Mouse (Mus musculus): ENCODE measurements around the gene Scrg1.
"Not testable (repeated sequence)": the region's sequence is repeated elsewhere in the genome, so short reads cannot be mapped to it uniquely, and the experiment has no call there.

Scrg1 gene

DNA sequence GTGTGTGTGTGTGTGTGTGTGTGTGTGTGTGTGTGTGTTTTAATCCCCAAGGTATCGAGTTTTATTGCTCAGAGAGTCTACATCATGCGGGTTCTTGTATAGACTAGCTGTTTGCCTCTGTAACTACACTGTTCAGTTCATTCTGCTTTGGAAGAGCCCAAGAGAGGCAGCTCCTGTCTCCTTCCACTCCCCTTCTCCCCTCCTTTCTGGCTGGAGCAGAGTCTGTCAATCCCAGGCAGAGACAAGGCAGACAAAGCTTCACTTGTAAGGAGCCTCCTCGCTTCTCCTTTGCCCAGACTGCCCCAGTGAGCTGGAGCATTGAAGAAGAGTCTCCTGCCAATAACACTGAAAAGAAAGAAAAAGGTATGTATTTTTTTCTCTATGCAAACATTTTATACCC lies at the start of gene Scrg1:
TSS of gene Scrg1 (plus strand) at position 159 of the 400 bp plus-strand sequence.
- DNase-seq = no peak

DNA sequence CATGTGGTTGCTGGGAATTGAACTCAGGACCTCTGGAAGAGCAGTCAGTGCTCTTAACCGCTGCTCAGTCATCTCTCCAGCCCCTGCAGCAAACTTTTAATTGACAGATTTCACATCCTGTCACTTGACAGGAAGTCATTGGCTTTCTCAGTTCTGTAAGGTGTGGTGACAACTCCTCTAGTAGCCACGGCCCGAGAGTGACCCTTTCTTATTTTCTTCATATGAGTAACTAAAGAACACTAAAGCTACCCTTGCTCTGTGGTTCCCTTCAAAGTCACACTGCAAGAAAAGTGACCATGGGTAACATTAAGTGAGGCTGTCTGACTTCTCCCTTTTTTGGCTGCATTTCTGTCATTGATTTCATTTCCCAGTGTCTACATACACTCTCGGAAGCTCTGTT lies 49.4 kb upstream of the Scrg1 start:
- DNase-seq = no peak

DNA sequence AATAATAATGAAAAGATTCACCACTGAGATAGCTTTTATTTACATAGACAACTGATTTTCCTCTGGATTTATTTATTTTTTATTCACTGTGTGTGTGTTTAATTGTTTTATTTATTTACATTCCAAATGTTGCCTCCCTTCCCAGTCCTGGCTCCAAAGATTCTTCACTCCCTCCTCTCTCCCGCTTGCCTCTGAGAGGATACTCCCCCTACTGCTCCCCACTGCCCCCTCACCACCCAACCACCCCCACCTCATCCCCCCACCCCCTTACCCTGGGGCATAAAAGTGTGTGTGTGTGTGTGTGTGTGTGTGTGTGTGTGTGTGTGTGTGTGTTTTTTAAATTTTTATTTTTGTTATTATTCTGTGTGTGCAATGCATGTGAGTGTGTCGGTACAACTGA lies 46.4 kb upstream of the Scrg1 start:
- DNase-seq = no peak

DNA sequence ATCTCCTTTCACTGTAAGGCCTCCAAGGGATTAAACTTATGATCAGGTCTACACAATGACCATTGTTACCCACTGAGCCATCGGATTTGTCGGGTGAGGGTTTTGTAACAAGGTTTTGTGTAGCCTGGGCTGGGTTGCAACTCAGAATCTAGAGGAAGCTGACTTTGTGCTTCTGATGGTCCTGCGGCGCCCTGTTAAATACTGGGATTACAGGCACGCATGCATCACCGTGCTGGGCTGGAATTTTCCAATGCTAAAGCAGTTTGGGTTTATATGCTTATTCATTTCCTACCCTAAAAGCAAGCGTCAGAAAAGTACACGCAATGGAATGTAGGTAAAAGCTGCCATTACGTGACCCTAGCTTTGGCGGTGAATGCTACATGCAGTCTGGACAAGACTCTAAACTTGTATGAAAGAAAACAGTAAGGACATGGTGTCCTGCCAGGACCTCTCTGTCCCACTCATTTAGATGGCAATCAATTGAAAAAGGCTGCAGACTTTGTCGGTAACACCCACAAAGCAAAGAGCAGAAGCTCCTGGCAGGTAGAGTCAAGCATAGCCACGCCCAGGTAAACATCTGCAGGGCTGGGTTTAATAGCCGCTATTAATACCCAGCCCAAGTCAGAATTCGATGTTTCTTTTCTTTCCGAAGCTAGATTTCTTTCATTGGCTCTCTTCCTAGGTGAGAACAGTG lies 45.8 kb upstream of the Scrg1 start:
- DNase-seq = no peak

DNA sequence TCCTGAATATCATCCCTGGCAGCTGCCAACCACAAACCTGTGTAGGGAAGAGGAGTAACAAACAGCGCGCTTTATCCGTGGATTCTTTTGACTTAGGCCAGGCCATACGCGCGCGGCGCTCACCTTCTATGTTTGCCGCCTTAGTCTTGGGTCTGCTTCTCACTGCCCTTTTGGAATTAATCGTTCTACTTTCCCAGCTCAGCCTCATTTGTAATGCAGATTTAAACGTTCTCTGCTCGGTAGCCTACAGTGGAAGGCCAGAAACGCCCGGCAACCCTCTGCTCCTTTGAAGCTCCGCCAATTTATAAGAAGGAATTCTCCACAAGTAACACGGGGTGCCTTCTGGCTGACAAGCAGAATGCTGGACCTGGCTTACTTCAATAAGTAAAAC lies 45.3 kb upstream of the Scrg1 start:
- no peak for DNase-seq

DNA sequence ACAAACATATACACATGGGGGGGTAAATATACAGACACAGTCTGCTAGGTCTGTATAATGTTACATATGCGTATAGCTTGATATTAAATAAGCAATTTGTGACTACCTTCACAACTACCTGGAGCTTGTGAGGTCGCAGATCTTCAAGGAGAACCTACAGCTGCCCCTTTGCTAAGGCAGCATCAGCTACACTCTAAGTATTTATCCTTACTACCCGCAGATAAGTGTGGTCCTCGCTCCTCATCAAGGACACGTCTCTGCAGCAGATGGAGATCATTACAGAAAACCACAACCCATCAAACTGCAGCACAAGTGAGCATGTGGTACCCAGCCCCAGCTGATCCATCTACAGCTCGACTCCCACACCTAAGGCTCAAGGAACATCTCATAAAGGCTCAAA lies 44.4 kb upstream of the Scrg1 start:
- no peak for DNase-seq

DNA sequence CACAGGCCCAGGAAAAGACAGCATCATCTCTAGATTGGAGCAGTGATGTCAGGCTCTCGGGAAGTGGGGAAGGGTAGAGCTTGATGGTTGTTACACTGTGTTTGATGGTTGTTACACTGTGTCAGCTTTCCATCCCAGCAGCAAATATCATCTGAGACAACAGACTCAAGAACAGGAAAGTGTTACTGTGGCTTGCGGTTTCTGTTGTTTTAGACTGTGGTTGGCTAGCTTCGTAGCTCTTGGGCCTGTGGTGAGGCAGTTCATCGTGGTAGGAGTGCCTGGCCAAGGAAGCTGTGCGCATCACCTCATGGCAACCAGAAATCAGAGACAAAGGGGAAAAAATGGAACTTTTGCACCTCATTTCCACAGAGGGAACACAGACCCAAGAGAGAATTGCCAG lies 38.9 kb upstream of the Scrg1 start:
- no peak for DNase-seq

DNA sequence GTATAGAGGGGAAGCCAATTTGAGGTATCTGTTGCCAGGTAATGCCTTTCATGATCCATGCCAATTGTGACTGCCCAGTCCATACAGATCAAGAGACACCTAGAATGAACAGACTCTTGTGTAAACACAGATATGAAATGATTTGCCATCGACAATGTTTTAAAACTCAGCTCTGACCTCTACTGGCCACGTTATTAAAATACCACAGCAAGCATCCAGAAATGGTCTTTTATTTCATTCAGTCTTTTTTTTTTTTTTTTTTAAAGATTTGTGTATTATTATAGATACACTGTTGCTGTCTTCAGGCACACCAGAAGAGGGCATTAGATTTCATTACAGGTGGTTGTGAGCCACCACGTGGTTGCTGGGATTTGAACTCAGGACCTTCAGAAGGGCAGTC lies 29.6 kb upstream of the Scrg1 start:
- DNase-seq = peak; percentile 30

DNA sequence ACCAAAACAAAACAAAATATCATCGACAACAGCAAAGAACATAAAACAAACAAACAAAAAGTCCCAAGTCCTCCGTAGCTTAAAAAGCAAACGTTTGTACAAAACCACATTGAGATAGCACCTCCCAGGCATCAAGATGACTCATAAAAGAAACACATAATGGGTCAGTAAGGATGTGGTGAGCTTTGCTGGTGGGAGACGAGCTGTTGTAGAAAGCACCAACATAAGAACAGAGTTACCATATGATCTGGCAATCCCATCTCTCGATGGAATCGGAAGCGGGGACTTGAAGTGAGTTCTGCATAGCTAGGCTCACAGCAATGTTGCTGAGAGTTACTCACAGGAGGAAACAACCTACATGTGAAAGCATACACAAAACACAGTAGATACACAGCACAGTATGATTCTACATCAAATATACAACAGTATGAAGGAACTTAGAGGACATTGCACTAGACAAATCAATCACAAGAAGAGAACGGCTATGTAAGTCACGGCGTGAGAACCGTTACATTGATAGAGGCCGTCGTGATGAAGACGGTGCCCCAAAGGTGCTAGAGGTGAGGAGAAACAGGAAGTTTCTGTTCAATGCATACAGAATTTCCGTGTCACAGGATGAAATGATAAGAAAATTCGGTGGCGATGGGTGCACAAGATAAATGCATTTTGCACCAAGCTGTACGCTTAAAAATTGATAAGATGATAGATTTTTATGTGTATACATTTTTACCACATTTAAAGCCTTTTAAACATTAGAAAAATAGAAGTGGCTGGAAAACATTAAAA lies 27.9 kb upstream of the Scrg1 start:
- no peak for DNase-seq

DNA sequence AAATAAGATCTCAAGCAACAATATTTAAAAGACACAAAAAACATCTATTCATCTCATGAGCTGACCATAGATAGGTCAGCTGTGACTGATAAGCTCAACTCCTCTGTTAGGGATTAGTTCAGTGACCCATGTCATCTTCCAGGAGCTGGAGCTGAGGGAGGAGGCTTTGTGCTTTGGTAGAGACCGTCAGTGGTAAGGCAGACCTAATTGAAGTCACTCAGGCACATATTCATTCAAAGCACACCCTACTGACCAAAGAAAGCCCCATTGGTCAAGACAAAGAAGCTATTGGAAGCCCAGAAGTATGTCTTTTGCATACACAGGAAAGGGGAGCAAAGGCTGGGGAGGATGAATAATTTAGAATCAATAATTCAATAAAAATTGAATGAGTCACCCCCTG lies 27.2 kb upstream of the Scrg1 start:
- DNase-seq = no peak

DNA sequence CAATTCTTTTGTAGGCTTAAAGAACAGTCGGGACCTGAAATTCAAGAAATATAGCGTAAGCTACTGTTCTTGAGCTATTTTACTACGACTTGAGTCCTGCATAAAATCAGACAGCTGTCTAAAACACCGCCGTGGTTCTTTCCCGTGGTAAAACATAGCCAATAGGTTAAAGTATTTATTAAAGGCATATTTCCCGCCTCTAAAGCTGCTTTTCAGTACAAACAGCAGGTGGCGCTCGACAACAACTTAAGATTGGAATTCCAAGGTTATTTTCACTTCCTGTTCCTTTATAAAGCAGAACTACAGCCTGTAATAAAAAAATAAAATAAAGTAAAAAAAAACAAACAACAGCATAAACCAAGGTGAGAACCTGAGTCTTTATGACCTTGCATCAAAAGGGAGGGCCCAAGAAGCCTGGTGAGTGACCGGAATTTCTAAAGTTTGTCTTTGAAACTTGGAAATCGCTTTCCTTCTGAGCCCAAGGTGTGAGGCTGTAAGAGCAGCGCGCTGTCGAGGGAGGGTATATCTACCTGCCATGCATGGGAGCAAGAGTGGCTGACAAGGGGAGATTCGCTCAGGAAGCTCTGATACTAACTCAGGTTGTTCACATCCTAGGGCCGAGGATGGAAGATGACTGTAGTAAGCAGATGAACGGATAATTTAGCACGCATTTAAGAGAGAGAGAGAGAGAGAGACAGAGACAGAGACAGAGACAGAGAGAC lies 26.4 kb upstream of the Scrg1 start:
- peak; percentile 85 for DNase-seq

DNA sequence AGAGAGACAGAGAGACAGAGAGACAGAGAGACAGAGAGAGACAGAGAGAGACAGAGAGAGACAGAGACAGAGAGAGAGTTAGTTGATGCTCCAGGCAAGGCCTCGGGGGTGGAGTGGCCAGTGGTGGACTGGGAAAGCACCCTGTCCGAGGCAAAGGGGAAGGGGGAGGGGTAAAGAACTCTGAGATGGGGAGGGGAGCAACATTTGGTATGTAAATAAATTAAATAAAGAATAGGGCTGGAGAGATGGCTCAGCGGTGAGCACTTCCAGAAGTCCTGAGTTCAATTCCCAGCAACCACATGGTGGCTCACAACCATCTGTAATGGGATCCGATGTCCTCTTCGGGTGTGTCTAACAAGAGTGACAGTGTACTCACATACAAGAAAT lies 25.8 kb upstream of the Scrg1 start:
- not testable (repeated sequence) for DNase-seq

DNA sequence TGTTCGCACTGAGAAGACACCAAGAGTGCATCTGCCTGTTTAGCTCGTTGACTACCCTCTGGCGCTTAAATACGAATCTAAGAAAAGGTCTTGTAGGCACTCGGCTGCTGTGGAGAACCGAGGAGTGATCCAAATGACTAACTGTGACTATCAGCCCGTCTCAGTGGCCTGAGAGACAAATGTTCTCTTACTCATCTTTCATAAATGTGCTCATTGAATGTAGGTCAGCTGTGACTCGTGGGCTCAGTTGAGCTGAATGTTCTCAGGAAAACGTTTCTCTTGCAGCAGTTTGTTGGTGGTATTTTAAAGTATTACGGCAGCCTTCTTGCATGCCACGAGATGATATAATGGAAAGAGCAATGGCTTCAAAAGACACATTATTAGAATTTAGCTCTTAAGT lies 24.8 kb upstream of the Scrg1 start:
- no peak for DNase-seq

DNA sequence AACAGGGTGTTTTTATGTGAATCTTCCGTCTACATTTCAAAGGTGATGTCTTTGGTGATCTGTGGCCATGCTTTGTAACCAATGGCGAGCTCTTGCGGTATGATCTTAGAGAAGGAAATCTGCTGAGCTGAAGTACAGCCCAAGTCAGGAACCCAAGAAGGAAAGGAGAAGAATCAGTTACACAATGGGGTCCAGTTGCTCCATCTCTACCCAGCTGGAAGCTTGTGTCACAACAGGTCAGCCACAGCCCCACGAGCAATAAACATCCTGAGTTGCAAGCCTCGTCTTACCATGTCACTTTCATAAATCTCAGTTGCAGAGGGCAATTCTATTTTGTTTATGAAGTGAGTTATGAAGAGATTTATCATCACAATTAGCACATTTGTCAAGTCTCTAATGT lies 22.9 kb upstream of the Scrg1 start:
- no peak for DNase-seq

DNA sequence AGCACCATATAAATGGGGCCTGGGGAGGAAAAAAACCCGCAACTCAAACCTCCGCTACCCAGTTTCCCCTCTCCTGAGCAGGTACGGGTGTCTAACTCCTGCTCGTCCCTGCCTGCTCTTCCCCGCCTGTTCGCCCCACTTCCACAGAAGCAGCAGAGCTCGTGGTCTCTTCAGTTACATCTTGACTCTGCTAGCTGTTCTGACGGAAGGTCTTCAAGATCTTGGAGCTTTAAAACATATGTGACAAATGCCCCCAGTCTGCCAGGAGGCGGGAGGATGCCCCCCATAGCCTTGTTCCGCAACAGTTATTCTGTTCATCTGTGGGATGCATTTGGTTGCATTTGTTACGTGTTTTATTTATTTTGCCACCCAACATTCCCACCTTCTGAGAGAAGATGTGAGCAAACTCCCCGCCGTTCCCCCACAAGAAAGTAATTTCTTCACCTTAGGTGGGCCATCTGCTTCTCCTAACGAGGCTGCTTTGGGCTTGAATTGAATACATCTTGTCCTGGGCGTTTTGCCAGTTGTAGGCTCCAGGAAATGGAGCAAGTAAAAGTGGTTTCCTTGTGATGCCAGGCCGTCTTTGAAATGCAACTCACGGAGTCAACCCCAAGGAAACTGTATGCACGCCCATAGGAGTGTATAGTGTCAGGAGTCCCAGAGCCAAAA lies 19.8 kb upstream of the Scrg1 start:
- DNase-seq = peak; percentile 66

DNA sequence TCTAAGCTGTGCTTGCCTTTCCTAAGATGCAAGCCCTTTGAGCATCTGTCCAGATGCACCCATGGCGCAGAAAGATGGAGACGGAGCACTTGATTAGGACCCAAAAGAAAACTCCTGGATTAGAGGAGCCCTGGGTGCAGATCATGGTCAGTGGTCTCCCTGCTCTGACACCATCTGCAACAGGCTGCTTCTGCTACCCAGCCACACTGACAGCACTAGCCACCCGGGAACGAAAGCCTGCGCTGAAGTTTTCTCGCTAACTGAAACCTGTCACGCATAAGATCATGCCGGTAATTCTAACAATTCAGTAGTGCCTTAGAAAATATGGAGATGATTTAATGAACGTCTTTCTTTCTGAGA lies 19.3 kb upstream of the Scrg1 start:
- DNase-seq = no peak

DNA sequence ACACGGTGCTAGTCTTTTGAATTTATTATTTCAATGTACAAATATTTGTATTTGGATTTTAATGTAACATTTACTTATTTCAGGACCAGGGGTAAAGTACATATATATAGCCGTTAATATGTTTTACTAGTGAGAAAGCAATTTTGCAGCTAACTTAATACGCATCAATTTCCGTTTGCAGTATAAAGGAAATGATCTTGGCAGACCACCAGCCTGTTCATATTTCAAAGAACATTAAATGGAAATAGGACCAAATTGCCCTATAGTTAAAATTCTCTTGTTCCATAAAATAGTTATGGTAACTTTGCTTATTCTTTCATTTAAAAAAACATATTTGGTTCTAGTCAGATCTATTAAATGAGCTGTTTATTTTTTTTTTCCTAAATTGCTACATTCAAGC lies 14.6 kb upstream of the Scrg1 start:
- DNase-seq = no peak

DNA sequence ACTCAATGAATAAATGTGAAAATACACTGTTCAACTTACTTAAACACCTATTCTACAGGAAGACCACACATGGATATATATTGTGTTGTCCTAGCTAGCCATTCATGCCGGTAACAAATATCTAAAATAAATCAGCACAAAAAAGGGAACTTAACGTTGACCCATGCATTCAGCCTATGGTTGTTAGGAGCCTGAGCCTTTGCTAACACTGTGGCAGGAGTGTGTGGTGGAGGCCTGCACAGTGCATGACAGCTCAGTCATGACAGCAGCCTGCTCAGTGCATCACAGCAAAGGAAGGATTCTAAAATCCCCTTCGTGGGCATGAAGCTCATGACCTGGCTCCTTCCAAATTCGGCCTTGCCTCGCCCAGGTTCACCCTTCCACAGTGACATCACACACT lies 14.2 kb upstream of the Scrg1 start:
- DNase-seq = no peak

DNA sequence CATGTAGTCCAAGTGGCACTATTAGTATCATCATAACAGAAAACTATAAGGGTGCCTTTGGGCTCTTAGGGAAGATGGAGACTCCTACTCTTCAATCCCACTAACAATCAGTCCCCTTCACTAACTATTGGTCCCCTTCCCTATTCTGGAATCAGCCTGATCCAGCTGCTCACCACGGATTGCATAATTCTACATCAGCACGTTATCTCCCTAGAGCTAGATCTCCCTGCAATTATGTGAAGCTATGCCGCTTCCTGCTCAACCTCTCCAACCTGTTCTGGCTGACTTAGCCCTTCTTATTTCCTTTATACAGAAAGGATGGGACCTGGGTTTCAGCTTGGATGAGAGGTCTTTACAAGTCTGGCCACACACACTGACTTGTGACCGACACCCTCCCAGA lies 12.4 kb upstream of the Scrg1 start:
- no peak for DNase-seq

DNA sequence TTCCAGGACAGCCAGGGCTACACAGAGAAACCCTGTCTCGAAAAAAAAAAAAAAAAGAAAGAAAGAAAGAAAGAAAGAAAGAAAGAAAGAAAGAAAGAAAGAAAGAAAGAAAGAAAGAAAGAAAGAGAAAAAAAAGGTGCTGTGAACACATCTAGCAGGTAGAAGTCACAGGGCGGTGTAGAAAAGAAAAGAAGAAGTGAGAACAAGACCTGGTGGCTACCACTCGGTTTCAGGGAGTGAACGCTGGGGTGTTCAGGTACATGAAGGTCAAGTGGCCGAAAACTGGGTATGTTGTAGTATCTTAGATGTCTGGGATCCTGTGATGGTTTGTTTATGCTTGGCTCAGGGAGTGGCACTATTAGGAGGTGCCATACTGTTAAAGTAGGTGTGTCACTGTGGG lies 9.8 kb upstream of the Scrg1 start:
- DNase-seq = not testable (repeated sequence)

DNA sequence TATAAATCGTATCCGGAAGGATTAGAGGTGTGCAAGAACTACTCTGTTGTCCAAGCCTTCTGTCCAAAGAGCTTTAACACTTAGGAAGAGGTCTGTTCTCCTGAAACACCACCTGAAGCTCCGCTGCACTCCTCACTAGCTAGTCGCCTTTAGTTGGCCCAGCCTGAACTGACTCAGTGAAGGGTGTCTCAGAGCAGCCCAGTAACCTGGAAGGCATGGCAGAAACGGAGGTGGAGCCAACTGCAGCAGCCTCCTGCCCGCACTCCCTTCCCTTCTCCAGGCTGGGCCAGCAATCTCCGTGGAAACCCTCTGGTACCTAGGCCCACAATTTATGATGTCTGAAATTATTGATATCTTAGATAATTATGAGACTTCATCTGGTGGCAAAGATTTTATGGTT lies 5.0 kb upstream of the Scrg1 start:
- DNase-seq = no peak

DNA sequence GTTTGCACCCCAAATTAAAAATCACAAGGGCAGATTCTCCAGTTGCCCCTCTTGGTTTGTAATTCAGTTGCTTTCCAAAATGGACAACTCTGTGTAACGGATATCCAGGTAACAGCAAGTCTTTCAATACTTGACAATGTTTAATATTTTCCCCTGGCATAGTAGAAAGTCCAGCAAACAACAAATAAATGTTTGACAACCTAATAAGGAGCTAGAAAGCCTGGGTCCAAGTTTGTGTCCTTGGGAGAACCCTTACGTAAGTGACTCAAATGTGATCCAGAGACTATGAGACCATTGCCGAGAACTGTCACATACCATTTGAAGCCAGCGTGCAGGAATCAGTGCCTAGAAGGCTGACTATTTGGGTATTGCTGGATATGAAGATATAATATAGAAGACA lies 3.8 kb upstream of the Scrg1 start:
- no peak for DNase-seq

DNA sequence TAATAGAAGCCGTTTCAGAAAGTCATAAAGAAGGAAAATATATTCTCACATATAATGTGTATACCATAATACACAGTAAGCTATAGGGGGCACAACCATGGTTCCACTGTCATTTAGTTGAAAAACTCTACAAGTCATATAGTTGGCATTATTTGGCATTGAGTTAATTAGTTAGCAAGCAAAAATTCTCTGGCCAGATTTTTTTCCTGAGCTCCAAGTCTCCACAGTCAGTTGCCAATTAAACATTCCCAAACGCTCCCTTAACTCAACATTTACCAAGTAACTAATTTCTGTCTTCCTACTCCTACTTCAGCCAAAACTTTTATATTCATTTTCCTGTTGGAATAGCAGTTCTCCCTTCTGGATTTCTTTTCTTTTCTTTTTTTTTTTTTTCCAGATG lies 2.4 kb upstream of the Scrg1 start:
- DNase-seq = no peak

DNA sequence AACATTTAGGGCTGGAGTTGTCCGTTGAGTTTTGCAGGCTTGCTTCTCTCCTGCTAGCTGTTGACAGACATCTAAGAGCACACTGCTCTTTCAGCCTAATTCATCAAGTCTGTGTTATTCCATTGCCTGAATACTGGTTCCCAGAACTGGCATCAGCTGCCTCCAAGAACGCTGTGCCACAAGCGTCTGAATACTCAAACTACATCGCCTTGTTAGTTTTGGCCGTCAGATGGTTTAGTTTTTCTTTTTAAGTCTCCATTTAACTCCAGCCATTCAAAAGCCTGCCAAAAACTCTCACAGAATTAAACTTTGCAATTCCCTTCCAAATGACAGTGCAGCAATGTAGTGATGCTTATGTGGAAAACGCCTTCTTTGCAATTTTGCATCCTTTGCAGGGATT lies 1.4 kb downstream of the Scrg1 start:
- DNase-seq = peak; percentile 13
